Mouse (Mus musculus): ENCODE data around the gene Olfr1424. TPM values are rescaled to one million over a fixed set of nuclear protein-coding genes. Genes with fewer than 3 reads are reported as not detected.

Gene Olfr1424
- polyA plus RNA-seq, 1 experiment from 2014 or later: not detected

GRCm38 (mm10) chr19:12010916-12011559 lies 51.4 kb downstream of the Olfr1424 start:
- H3K9ac ChIP-seq (replicated peaks; ENCODE audit: low read length): peak overlapping the region; percentile 80
- WGBS: under 1% methylated on average over 26 of the region's 26 CpGs
- H3K27me3 ChIP-seq (ENCODE audit: control insufficient read depth, insufficient read depth, low read length): no peaks in the 10 kb centered on the region
- ATAC-seq (ENCODE audit: low FRiP score, low TSS enrichment) (peak; percentile 68), DNase-seq (peak; percentile 95)
- H3K36me3 ChIP-seq (ENCODE audit: control insufficient read depth, insufficient read depth, low read length): no peaks in the 10 kb centered on the region
- H3K27ac ChIP-seq (replicated peaks; ENCODE audit: low read depth, low read length): peak overlapping the region; percentile 90
- peak overlapping the region; percentile 59 for H3K4me2 ChIP-seq (ENCODE audit: low read length)
- peaks cover 7% of the 10 kb centered on the region; the same call in 1 of the 2 replicates for H3K4me1 ChIP-seq (ENCODE audit: control insufficient read depth, insufficient read depth, low read length)
- no peaks in the 10 kb centered on the region for H3K9me3 ChIP-seq (ENCODE audit: control insufficient read depth, low read length)
- peak overlapping the region; percentile 51 for H3K4me3 ChIP-seq (replicated peaks; ENCODE audit: low read depth, low read length)

- Histone ChIP-seq H3K9me3 (ENCODE audit: control insufficient read depth, low read length) (no peaks in the 10 kb centered on the region), H3K36me3 (ENCODE audit: control insufficient read depth, insufficient read depth, low read length) (no peaks in the 10 kb centered on the region), H3K27ac (replicated peaks; ENCODE audit: low read depth, low read length) (peak overlapping the region; percentile 90), H3K4me2 (ENCODE audit: low read length) (peak overlapping the region; percentile 59), H3K4me3 (replicated peaks; ENCODE audit: low read depth, low read length) (peak overlapping the region; percentile 51), H3K9ac (replicated peaks; ENCODE audit: low read length) (peak overlapping the region; percentile 80), H3K4me1 (ENCODE audit: control insufficient read depth, insufficient read depth, low read length) (peaks cover 7% of the 10 kb centered on the region; the same call in 1 of the 2 replicates), H3K27me3 (ENCODE audit: control insufficient read depth, insufficient read depth, low read length) (no peaks in the 10 kb centered on the region)
- DNase-seq (peak; percentile 78), ATAC-seq (ENCODE audit: low FRiP score, low TSS enrichment) (peak; percentile 21)
- WGBS: under 1% methylated on average over 24 of the region's 24 CpGs
These were observed 52.2 kb downstream of the Olfr1424 start for GRCm38 (mm10) chr19:12010281-12010771.

- no peaks in the 10 kb centered on the region for H3K36me3 ChIP-seq (ENCODE audit: control insufficient read depth, insufficient read depth, low read length)
- 1% methylated on average over 24 of the region's 24 CpGs for WGBS
- no peaks in the 10 kb centered on the region for H3K27me3 ChIP-seq (ENCODE audit: control insufficient read depth, insufficient read depth, low read length)
- peak overlapping the region; percentile 51 for H3K4me3 ChIP-seq (replicated peaks; ENCODE audit: low read depth, low read length)
- H3K9ac ChIP-seq (replicated peaks; ENCODE audit: low read length): peak overlapping the region; percentile 80
- H3K9me3 ChIP-seq (ENCODE audit: control insufficient read depth, low read length): no peaks in the 10 kb centered on the region
- peaks cover 9% of the 10 kb centered on the region for H3K4me1 ChIP-seq (ENCODE audit: control insufficient read depth, insufficient read depth, low read length)
- peak overlapping the region; percentile 90 for H3K27ac ChIP-seq (replicated peaks; ENCODE audit: low read depth, low read length)
- H3K4me2 ChIP-seq (ENCODE audit: low read length): peak overlapping the region; percentile 59
- ATAC-seq (ENCODE audit: low FRiP score, low TSS enrichment) (0 out of 2 replicates have a peak, but pooled peaks have one; percentile 9), DNase-seq (peak; percentile 88)
These were observed 52.8 kb downstream of the Olfr1424 start for GRCm38 (mm10) chr19:12009501-12010280.

Other genes with a start within 250 kb of the Olfr1424 start
- 31.6 and 32.2 TPM in 2 replicates for gene Stx3, start 243.3 kb downstream of the Olfr1424 start, polyA plus RNA-seq (2014; fragmentation: Nextera tagmentation; extraction: Ambion mirVana)
- 0.45 TPM in 1 of 2 replicates, not detected in the other for gene Olfr1417, start 223.5 kb downstream of the Olfr1424 start, polyA plus RNA-seq (2014; fragmentation: Nextera tagmentation; extraction: Ambion mirVana)
- not detected in 2 replicates for gene Olfr1418, start 201.6 kb downstream of the Olfr1424 start, polyA plus RNA-seq (2014; fragmentation: Nextera tagmentation; extraction: Ambion mirVana)
- not detected in 2 replicates for gene Olfr1419, start 187.6 kb downstream of the Olfr1424 start, polyA plus RNA-seq (2014; fragmentation: Nextera tagmentation; extraction: Ambion mirVana)
- 0.15 TPM in 1 of 2 replicates, not detected in the other for gene Olfr1420, start 176.1 kb downstream of the Olfr1424 start, polyA plus RNA-seq (2014; fragmentation: Nextera tagmentation; extraction: Ambion mirVana)
- gene Patl1, start 150.3 kb downstream of the Olfr1424 start, polyA plus RNA-seq (2014; fragmentation: Nextera tagmentation; extraction: Ambion mirVana): 19.1 and 23.1 TPM in 2 replicates
- gene Osbp, start 96.7 kb downstream of the Olfr1424 start, polyA plus RNA-seq (2014; fragmentation: Nextera tagmentation; extraction: Ambion mirVana): 6.7 and 8.0 TPM in 2 replicates
- gene Olfr1423, start 21.4 kb downstream of the Olfr1424 start, polyA plus RNA-seq (2014; fragmentation: Nextera tagmentation; extraction: Ambion mirVana): not detected in 2 replicates
- not detected in 2 replicates for gene Olfr1425, start 15.0 kb upstream of the Olfr1424 start, polyA plus RNA-seq (2014; fragmentation: Nextera tagmentation; extraction: Ambion mirVana)
- not detected in 2 replicates for gene Olfr1426, start 29.3 kb upstream of the Olfr1424 start, polyA plus RNA-seq (2014; fragmentation: Nextera tagmentation; extraction: Ambion mirVana)
- not detected in 2 replicates for gene Olfr1427, start 40.7 kb upstream of the Olfr1424 start, polyA plus RNA-seq (2014; fragmentation: Nextera tagmentation; extraction: Ambion mirVana)
- gene Olfr1428, start 53.2 kb upstream of the Olfr1424 start, polyA plus RNA-seq (2014; fragmentation: Nextera tagmentation; extraction: Ambion mirVana): not detected in 2 replicates
- not detected in 2 replicates for gene Olfr76, start 60.5 kb upstream of the Olfr1424 start, polyA plus RNA-seq (2014; fragmentation: Nextera tagmentation; extraction: Ambion mirVana)
- gene Olfr1555-ps1, start 107.4 kb upstream of the Olfr1424 start, polyA plus RNA-seq (2014; fragmentation: Nextera tagmentation; extraction: Ambion mirVana): not detected in 2 replicates
- not detected in 2 replicates for gene Olfr1431, start 138.0 kb upstream of the Olfr1424 start, polyA plus RNA-seq (2014; fragmentation: Nextera tagmentation; extraction: Ambion mirVana)
- not detected in 2 replicates for gene Olfr1432, start 169.9 kb upstream of the Olfr1424 start, polyA plus RNA-seq (2014; fragmentation: Nextera tagmentation; extraction: Ambion mirVana)
- not detected in 2 replicates for gene Olfr262, start 179.0 kb upstream of the Olfr1424 start, polyA plus RNA-seq (2014; fragmentation: Nextera tagmentation; extraction: Ambion mirVana)
- not detected in 2 replicates for gene Olfr235, start 198.3 kb upstream of the Olfr1424 start, polyA plus RNA-seq (2014; fragmentation: Nextera tagmentation; extraction: Ambion mirVana)
- gene Olfr1434, start 217.2 kb upstream of the Olfr1424 start, polyA plus RNA-seq (2014; fragmentation: Nextera tagmentation; extraction: Ambion mirVana): not detected in 2 replicates
- not detected in 2 replicates for gene Olfr1436, start 236.4 kb upstream of the Olfr1424 start, polyA plus RNA-seq (2014; fragmentation: Nextera tagmentation; extraction: Ambion mirVana)

Measured in midbrain, embryonic 14.5 days (tissue).